Mouse (Mus musculus): ENCODE measurements at regions not wholly inside any gene's neighbourhood (a gene's known extent, or its start where the extent isn't known, plus 50 kb on each side); places are given as distances from the start of the nearest gene placed in this dataset.

GRCm38 (mm10) chr19:52812046-52812445 is 228.0 kb downstream of the Xpnpep1 start:
- Histone ChIP-seq H3K79me2 (ENCODE audit: control insufficient read depth, insufficient read depth) (no peaks in the 10 kb centered on the region), H3K4me3 (ENCODE audit: insufficient read depth, poor library complexity, severe bottlenecking) (no peak overlapping the region), H3K27me3 (ENCODE audit: control insufficient read depth, insufficient read depth, insufficient read length) (no peaks in the 10 kb centered on the region), H3K36me3 (ENCODE audit: control insufficient read depth, insufficient read depth) (no peaks in the 10 kb centered on the region), H3K79me3 (ENCODE audit: low read depth) (no peaks in the 10 kb centered on the region), H3ac (ENCODE audit: control insufficient read depth, insufficient read length, low read depth) (no peak overlapping the region)
- TF ChIP-seq MYOD1 (IDR thresholded peaks at IDR 0.05; ENCODE audit: control insufficient read depth, insufficient read length, low read depth) (no peak), MYOG (IDR thresholded peaks at IDR 0.05; ENCODE audit: control insufficient read depth, extremely low read depth, insufficient read length) (no peak), CTCF (IDR thresholded peaks at IDR 0.05; ENCODE audit: control insufficient read depth, insufficient read depth, insufficient read length) (no peak), CEBPB (IDR thresholded peaks at IDR 0.05; ENCODE audit: low read depth) (no peak), MAX (IDR thresholded peaks at IDR 0.05) (no peak), USF1 (IDR thresholded peaks at IDR 0.05; ENCODE audit: low read depth) (no peak), FOSL1 (IDR thresholded peaks at IDR 0.05; ENCODE audit: insufficient read depth, low read length, poor library complexity, severe bottlenecking) (no peak)

- Histone ChIP-seq H3K4me3 (ENCODE audit: insufficient read depth, poor library complexity, severe bottlenecking) (no peak overlapping the region), H3K79me3 (ENCODE audit: low read depth) (no peaks in the 10 kb centered on the region), H3ac (ENCODE audit: control insufficient read depth, insufficient read length, low read depth) (no peak overlapping the region), H3K36me3 (ENCODE audit: control insufficient read depth, insufficient read depth) (no peaks in the 10 kb centered on the region), H3K79me2 (ENCODE audit: control insufficient read depth, insufficient read depth) (no peaks in the 10 kb centered on the region), H3K27me3 (ENCODE audit: control insufficient read depth, insufficient read depth, insufficient read length) (no peaks in the 10 kb centered on the region)
- TF ChIP-seq FOSL1 (IDR thresholded peaks at IDR 0.05; ENCODE audit: insufficient read depth, low read length, poor library complexity, severe bottlenecking) (no peak), MAX (IDR thresholded peaks at IDR 0.05) (no peak), MYOD1 (IDR thresholded peaks at IDR 0.05; ENCODE audit: control insufficient read depth, insufficient read length, low read depth) (no peak), MYOG (IDR thresholded peaks at IDR 0.05; ENCODE audit: control insufficient read depth, extremely low read depth, insufficient read length) (no peak), CTCF (IDR thresholded peaks at IDR 0.05; ENCODE audit: control insufficient read depth, insufficient read depth, insufficient read length) (no peak), CEBPB (IDR thresholded peaks at IDR 0.05; ENCODE audit: low read depth) (no peak), USF1 (IDR thresholded peaks at IDR 0.05; ENCODE audit: low read depth) (no peak)
Measured at GRCm38 (mm10) chr19:52788802-52789201, 251.2 kb downstream of the Xpnpep1 start.

- no peaks in the 10 kb centered on the region for H3K27me3 ChIP-seq (ENCODE audit: control insufficient read depth, insufficient read depth, insufficient read length)
- H3K79me3 ChIP-seq (ENCODE audit: low read depth) = no peaks in the 10 kb centered on the region
- no peaks in the 10 kb centered on the region for H3K79me2 ChIP-seq (ENCODE audit: control insufficient read depth, insufficient read depth)
- no peaks in the 10 kb centered on the region for H3K36me3 ChIP-seq (ENCODE audit: control insufficient read depth, insufficient read depth)
- TF ChIP-seq FOSL1 (IDR thresholded peaks at IDR 0.05; ENCODE audit: insufficient read depth, low read length, poor library complexity, severe bottlenecking) (no peak), USF1 (IDR thresholded peaks at IDR 0.05; ENCODE audit: low read depth) (no peak), CEBPB (IDR thresholded peaks at IDR 0.05; ENCODE audit: low read depth) (no peak), CTCF (IDR thresholded peaks at IDR 0.05; ENCODE audit: control insufficient read depth, insufficient read depth, insufficient read length) (no peak), MYOG (IDR thresholded peaks at IDR 0.05; ENCODE audit: control insufficient read depth, extremely low read depth, insufficient read length) (no peak), MAX (IDR thresholded peaks at IDR 0.05) (no peak), MYOD1 (IDR thresholded peaks at IDR 0.05; ENCODE audit: control insufficient read depth, insufficient read length, low read depth) (no peak)
- no peak overlapping the region for H3ac ChIP-seq (ENCODE audit: control insufficient read depth, insufficient read length, low read depth)
- no peak overlapping the region for H3K4me3 ChIP-seq (ENCODE audit: insufficient read depth, poor library complexity, severe bottlenecking)
Measured at GRCm38 (mm10) chr19:52768761-52769388, 271.1 kb downstream of the Xpnpep1 start.

GRCm38 (mm10) chr19:52768117-52768516 is 271.9 kb downstream of the Xpnpep1 start:
- H3K79me2 ChIP-seq (ENCODE audit: control insufficient read depth, insufficient read depth) = no peaks in the 10 kb centered on the region
- no peaks in the 10 kb centered on the region for H3K79me3 ChIP-seq (ENCODE audit: low read depth)
- H3ac ChIP-seq (ENCODE audit: control insufficient read depth, insufficient read length, low read depth) = no peak overlapping the region
- no peak overlapping the region for H3K4me3 ChIP-seq (ENCODE audit: insufficient read depth, poor library complexity, severe bottlenecking)
- no peak for TF ChIP-seq CEBPB (IDR thresholded peaks at IDR 0.05; ENCODE audit: low read depth)
- TF ChIP-seq CTCF (IDR thresholded peaks at IDR 0.05; ENCODE audit: control insufficient read depth, insufficient read depth, insufficient read length) = no peak
- no peak for TF ChIP-seq MYOD1 (IDR thresholded peaks at IDR 0.05; ENCODE audit: control insufficient read depth, insufficient read length, low read depth)
- TF ChIP-seq MYOG (IDR thresholded peaks at IDR 0.05; ENCODE audit: control insufficient read depth, extremely low read depth, insufficient read length) = no peak
- no peak for TF ChIP-seq MAX (IDR thresholded peaks at IDR 0.05)
- no peak for TF ChIP-seq USF1 (IDR thresholded peaks at IDR 0.05; ENCODE audit: low read depth)
- H3K27me3 ChIP-seq (ENCODE audit: control insufficient read depth, insufficient read depth, insufficient read length) = no peaks in the 10 kb centered on the region
- H3K36me3 ChIP-seq (ENCODE audit: control insufficient read depth, insufficient read depth) = no peaks in the 10 kb centered on the region

GRCm38 (mm10) chr19:52738946-52739345 is 301.1 kb downstream of the Xpnpep1 start:
- TF ChIP-seq USF1 (IDR thresholded peaks at IDR 0.05; ENCODE audit: low read depth) = no peak
- TF ChIP-seq FOSL1 (IDR thresholded peaks at IDR 0.05; ENCODE audit: insufficient read depth, low read length, poor library complexity, severe bottlenecking) = no peak
- no peak for TF ChIP-seq CTCF (IDR thresholded peaks at IDR 0.05; ENCODE audit: control insufficient read depth, insufficient read depth, insufficient read length)
- TF ChIP-seq MYOG (IDR thresholded peaks at IDR 0.05; ENCODE audit: control insufficient read depth, extremely low read depth, insufficient read length) = no peak
- no peak for TF ChIP-seq CEBPB (IDR thresholded peaks at IDR 0.05; ENCODE audit: low read depth)
- no peak for TF ChIP-seq MYOD1 (IDR thresholded peaks at IDR 0.05; ENCODE audit: control insufficient read depth, insufficient read length, low read depth)
- no peak for TF ChIP-seq MAX (IDR thresholded peaks at IDR 0.05)
- Histone ChIP-seq H3K27me3 (ENCODE audit: control insufficient read depth, insufficient read depth, insufficient read length) (no peaks in the 10 kb centered on the region), H3K4me3 (ENCODE audit: insufficient read depth, poor library complexity, severe bottlenecking) (no peak overlapping the region), H3K79me3 (ENCODE audit: low read depth) (no peaks in the 10 kb centered on the region), H3K79me2 (ENCODE audit: control insufficient read depth, insufficient read depth) (no peaks in the 10 kb centered on the region), H3ac (ENCODE audit: control insufficient read depth, insufficient read length, low read depth) (no peak overlapping the region), H3K36me3 (ENCODE audit: control insufficient read depth, insufficient read depth) (no peaks in the 10 kb centered on the region)

Data from C2C12 (cell line).